Mouse (Mus musculus) adrenal gland, postnatal 10 days (tissue): ENCODE data around the gene Tnfaip2. TPM values are rescaled to one million over a fixed set of nuclear protein-coding genes. Genes with fewer than 3 reads are reported as not detected.

Source experiments
- DNase-seq: peaks from one replicate; pipeline ENCODE4 v3.0.0; 2021; ENCODE audit warnings: mixed read lengths
- total RNA-seq, 2 experiments: library from RNA; stranded (reverse); gene quantifications; 2 replicates each; pipeline ENCODE4 v1.2.3; 2021

The Tnfaip2 gene
- total RNA-seq, 2 experiments from 2014 or later: 15.0 to 18.5 TPM

- no peak for DNase-seq
Observed at GRCm38 (mm10) chr12:111445161-111445889, 3.1 kb downstream of the Tnfaip2 start.

DNA sequence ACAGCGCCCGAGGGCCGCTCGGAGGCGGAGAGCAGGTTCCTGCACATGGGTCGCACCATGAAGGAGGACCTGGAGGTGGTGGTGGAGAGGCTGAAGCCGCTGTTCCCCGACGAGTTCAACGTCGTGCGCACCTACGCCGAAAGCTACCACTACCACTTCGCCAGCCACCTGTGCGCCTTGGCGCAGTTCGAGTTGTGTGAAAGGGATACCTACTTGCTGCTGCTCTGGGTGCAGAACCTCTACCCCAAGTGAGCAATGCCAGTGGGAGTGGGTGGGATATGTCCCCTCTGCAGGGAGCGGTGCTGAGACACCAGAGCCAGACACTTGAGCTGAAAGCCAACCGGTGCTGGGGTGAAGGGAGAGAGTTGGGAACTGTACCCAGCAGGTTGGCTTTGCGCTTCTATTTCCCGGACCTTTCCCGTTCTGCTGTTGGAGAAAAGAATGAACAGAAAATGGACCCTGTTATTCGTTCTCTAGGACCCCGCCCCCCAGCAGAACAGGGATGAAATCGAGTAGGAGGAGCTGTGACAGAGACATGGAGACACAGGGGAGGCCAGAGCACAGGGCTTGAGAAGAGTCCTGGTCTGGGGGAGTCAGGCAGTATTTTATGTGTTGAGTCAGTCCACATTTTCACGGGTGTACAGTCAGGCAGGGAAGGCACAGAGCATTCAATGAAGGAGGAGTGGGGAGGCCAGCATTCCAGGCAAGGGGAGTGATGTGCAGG lies 3.8 kb downstream of the Tnfaip2 start:
- DNase-seq: no peak

DNA sequence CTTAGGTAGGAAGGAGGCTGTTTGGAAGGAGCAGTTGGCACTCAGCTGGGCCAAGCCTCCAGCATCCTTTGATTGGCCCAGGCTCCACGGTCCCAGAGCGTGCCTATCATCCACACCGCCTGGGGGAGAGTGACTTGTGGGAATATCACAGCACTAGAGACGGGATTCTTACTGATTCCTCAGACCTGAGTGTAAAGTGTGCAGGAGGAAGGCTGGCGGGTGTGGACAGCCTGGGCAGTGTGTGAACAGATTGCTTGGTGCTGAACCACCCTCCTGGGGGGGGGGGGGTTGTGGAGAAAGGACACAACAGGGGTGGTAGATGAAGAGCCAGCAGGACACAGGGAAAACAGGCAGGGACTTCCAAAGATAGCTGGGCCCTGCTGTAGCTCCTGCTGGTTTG lies 4.5 kb downstream of the Tnfaip2 start:
- no peak for DNase-seq

GRCm38 (mm10) chr12:111447350-111447749 lies 5.1 kb downstream of the Tnfaip2 start:
- no peak for DNase-seq

DNA sequence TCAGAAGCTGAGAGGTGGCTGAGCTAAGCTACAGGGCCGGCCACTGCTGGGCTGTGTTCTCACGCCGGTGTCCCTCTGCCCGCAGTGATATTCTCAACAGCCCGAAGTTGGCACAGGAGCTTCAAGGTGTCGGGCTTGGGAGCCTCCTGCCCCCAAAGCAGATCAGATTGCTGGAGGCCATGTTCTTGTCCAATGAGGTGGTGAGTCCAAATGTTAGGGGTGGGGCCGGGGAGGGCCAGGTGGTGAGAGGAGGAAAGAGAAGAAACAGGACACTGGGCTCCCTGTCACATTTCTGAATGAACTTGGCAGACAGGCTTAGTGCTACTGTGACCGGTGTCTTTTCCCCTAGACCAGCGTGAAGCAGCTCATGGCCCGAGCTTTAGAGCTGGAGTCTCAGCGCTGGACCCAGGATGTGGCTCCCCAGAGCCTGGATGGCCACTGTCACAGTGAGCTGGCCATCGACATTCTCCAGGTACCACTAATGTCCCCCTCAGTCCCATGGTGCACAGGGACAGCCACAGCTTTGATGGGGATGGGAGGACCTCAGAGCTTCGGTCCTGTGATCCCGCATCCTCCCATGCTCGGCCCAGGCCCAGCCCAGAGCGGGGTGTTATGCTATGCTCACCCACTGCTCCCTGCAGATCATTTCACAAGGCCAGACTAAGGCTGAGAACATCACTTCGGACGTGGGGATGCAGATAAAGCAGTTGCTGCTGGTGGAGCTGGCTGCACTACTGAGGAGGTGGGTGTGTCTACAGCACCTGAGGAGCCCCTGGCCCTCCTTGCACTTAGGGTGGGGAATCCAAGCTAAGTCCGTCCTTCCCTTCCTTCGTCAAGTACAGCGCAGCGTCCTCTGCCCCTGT lies 5.9 kb downstream of the Tnfaip2 start:
- no peak for DNase-seq

DNA sequence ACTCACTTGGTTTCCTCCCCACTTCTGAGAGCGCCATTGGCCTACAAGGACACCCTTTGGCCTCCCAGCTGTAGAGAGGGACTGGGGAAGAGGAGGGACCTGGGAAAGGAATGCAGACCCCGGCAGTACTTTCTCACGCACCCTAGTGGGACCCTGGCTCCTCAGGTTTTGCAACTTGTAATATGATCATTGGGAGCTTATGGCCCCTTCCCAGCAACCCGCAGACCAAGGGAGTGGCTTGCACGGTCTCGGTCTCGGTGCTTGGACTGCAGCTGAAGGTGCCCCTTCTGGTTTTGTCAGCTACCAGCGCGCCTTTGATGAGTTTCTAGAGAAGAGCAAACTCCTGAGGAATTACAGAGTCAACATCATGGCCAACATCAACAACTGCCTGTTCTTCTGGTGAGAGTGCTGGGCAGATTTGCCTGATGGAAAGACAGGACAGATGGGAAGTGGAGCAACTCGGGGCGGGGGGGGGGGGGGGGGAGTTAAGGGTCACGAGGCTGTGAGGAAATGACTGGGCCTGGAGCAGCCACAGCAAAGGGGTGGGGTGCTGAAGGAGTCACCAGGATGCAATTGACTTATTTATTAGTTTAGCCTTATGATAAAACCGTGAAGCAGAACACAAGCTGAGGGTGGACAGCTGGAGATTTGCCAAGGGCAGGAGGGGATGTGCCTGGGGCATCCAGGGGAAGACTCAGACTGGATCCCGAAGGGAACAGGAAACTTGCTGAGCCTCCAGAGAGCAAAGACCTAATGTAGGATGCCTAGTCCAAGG lies 6.8 kb downstream of the Tnfaip2 start:
- peak; percentile 62 for DNase-seq

GRCm38 (mm10) chr12:111450359-111450758 lies 8.1 kb downstream of the Tnfaip2 start:
- peak; percentile 66 for DNase-seq

DNA sequence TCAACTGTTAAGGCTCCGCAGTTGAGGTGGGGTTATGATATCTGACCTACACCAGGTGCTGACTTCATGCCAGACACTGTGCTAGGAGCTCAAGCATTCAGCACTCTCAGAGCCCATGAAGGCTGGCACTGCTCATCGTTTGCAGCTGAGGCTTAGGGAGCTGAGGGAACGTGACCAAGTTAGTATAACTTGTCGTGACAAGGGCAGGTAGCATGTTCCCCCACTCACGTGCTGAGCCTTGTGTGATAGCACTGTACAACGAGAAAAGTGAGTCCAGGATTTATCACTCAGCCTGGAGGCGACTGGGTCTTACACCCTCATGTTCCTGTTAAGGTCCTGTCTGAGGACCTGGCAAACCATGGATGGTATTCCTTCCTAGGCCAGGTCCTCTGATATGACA lies 9.3 kb downstream of the Tnfaip2 start:
- DNase-seq: no peak

- no peak for DNase-seq
Observed at GRCm38 (mm10) chr12:111454021-111454420, 11.8 kb downstream of the Tnfaip2 start.

DNA sequence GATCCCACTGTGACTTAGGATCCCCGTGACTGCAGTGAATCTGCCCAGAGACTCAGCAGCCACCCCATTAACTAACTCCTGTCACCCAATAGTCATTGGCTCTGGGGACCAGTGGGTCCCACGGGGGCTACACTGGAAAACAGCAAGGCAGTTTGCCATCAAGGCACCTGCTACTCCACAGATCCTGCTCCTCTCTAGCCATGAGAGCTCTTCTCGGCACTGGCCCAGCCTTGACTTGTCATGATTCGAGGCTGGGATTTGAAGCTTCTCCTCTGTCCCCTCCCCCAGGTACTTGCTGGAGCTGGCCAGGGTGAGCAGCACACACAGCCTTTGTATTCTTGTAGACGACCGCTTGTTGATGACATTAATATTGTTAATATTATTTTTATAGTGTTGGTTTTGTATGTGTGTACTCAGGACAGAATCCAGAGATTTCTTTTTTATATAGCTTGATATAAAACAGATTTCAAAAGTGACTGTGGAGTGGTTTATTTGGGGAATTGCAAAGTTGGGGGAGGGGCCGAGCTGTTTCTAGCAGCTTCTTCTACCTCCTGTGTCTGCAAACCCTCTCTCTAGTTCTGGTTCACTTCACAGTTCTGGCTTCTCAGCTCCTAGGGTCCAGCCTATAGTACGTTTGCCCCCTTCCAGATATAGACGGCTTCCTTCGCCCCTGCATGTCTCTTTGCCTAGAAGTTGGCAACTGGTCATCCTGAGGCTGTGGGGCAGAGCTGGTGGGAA lies 12.4 kb downstream of the Tnfaip2 start:
- DNase-seq: no peak

DNA sequence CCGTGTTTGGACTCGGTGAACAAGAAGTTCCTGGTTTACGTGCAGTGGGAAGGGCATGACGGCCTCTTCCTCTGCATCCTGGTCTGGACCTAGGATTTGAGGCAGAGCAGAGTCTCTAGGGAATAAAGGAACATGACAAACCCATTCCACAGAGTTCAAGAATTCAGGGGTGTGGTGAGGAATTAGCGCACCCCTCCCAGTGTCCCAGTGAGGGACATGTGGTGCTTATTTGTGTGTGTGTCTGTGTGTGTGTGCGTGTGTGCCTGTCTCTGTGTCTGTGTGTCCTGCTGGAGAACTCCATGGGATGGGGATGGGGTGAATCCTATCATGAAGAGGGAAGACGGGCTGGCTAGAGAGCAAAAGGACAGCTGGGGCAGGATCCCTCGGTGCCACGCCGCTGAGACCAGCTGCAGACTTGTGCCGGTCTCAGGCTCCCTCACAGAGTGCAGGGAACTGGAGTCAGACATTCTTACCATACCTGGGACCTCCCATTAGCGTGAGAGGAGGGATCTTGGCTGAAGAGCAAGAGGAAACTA lies 13.1 kb downstream of the Tnfaip2 start:
- no peak for DNase-seq

DNA sequence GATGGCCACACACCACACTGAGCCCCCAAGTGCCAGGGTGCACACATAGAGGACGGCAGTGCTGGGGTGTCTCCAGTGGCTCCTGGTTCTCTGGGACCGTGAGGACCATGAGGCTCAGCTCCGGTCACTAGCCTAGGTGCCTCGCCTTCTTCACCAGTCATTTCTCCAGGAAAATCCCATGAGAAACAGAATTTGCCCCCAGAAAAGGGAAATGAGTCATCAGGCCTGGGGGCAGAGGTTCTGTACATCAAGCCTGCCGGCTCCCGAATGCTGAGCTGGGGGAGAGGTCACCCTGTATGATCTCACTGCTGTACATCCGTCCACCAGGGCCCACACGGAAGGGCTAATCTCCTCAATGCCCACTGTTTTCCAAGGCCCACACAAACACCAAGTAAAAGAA lies 13.6 kb downstream of the Tnfaip2 start:
- DNase-seq: no peak

- no peak for DNase-seq
Observed at GRCm38 (mm10) chr12:111457742-111458141, 15.5 kb downstream of the Tnfaip2 start.

- DNase-seq: no peak
Observed at GRCm38 (mm10) chr12:111463570-111463969, 21.3 kb downstream of the Tnfaip2 start.

DNA sequence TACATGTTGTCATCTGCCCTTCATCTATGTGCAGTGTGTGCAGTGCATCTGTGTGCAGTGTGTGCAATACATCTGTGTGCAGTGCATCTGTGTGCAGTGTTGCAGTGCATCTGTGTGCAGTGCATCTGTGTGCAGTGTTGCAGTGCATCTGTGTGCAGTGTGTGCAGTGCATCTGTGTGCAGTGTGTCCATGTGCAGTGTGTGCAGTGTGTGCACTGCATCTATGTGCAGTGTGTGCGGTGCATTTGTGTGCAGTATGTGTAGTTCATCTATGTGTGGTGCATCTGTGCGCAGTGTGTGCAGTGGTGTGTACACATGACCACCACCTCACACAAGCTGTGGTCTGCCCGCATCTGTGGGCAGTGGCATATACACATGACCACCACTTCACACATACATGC lies 24.1 kb downstream of the Tnfaip2 start:
- no peak for DNase-seq

- DNase-seq: no peak
Observed at GRCm38 (mm10) chr12:111468206-111468605, 25.9 kb downstream of the Tnfaip2 start.

- peak; percentile 83 for DNase-seq
Observed at GRCm38 (mm10) chr12:111469507-111469906, 27.2 kb downstream of the Tnfaip2 start.

DNA sequence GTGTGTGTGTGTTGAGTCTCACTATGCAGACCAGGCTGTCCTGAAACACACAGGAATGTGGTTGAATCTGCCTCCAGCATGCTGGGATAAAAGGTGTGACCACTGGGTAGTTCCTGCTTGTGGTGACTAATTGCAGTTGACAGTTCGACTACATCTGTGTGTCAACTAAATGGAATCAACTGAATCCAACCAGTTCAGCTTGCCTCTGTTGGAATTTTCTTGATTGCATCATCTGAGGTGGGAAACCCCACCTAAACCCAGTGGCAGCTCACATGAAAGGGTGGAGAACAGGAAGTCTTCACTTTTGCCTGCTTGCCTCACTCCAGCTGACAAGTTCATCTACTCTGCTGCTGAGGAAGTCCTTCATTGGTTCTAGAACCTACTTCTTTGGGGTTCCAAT lies 28.9 kb downstream of the Tnfaip2 start:
- no peak for DNase-seq

- DNase-seq: no peak
Observed at GRCm38 (mm10) chr12:111471721-111472120, 29.5 kb downstream of the Tnfaip2 start.

GRCm38 (mm10) chr12:111472886-111473285 lies 30.6 kb downstream of the Tnfaip2 start:
- DNase-seq: no peak

GRCm38 (mm10) chr12:111474384-111474783 lies 32.1 kb downstream of the Tnfaip2 start:
- DNase-seq: no peak
